Comparison of ENCODE assay signal across 9 mouse cellular contexts in the genomic region with DNA sequence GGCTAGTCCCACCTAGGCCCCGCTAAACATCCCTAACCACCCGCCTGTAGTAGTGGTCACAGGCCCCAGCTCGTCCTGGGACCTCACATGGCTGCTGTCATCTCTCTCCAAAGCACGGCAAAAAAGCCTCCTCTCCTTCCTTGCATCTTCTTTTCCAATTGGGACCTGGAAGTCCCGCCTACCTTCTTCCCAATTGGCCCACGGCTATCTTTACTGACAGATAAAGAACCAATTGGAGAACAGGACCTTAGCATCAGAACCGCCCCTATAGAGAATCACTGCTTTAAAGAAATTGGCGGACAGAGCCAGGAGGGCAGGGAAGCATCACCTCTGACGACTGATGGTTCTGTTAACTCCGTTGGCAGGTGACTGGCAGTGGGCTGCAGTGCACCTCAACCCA. TPM values are rescaled to one million over a fixed set of nuclear protein-coding genes. Genes with fewer than 3 reads are reported as not detected.
A peak's percentile ranks its signal among the peaks of the same experiment; 100 is the strongest.
DNase-seq lines count a peak whose midpoint lies in the region; ATAC-seq and TF ChIP-seq lines count a peak whose summit lies in the region.
"Had no signal": no experiment of that assay in that cellular context is flagged by ENCODE, and none has a peak within 500 bp of the region (broad histone marks: within the 10 kb centered on the region; RNA-seq: fewer than 3 reads in every experiment).

No protein-coding gene starts in this region.

- 25% methylated on average over 10 of the region's 10 CpGs for WGBS in forebrain, postnatal 0 days

- TF ChIP-seq CTCF in left cerebral cortex, adult 2 months (IDR thresholded peaks at IDR 0.05): no peak
- no peak for TF ChIP-seq CTCF in forebrain, postnatal 0 days (IDR thresholded peaks at IDR 0.05; ENCODE audit: low read depth)

- peak; percentile 21 to 47 for DNase-seq in left cerebral cortex, postnatal 14 days (ENCODE audit: low spot score in 2 of 2)
- DNase-seq in left cerebral cortex, adult 2 months (ENCODE audit: extremely low spot score in 1 of 2, low spot score in 2 of 2): no peak
- DNase-seq in adrenal gland, postnatal 14 days: peak; percentile 70
- no peak for DNase-seq in forebrain, postnatal 0 days
- DNase-seq in lung, postnatal 4 days: peak; percentile 30 to 51
- no peak for DNase-seq in ovary, postnatal 14 days (ENCODE audit: low spot score)
- no peak for DNase-seq in thymus, postnatal 14 days

- ATAC-seq in forebrain, postnatal 0 days: peak; percentile 69
- ATAC-seq in megakaryocyte progenitor cell, adult 5-6 weeks (replicated peaks; ENCODE audit: poor library complexity): no peak

- no peaks in the 10 kb centered on the region for H3K4me1 ChIP-seq in forebrain, postnatal 0 days (ENCODE audit: insufficient read depth)

- no peak overlapping the region for H3K9ac ChIP-seq in forebrain, postnatal 0 days

- H3K27me3 ChIP-seq in forebrain, postnatal 0 days (ENCODE audit: insufficient read depth, low read length): no peaks in the 10 kb centered on the region

- H3K27ac ChIP-seq in left cerebral cortex, adult 2 months: no peak overlapping the region
- no peak overlapping the region for H3K27ac ChIP-seq in forebrain, postnatal 0 days (ENCODE audit: low read depth, low read length)

- no peaks in the 10 kb centered on the region for H3K36me3 ChIP-seq in forebrain, postnatal 0 days (ENCODE audit: insufficient read depth)

- H3K4me3 ChIP-seq in left cerebral cortex, adult 2 months: no peak overlapping the region
- H3K4me3 ChIP-seq in forebrain, postnatal 0 days (ENCODE audit: low read depth, low read length): no peak overlapping the region

- no peaks in the 10 kb centered on the region for H3K9me3 ChIP-seq in forebrain, postnatal 0 days (ENCODE audit: low read length)

- no peak overlapping the region for H3K4me2 ChIP-seq in forebrain, postnatal 0 days (ENCODE audit: low read depth)

- intact Hi-C loops in left cerebral cortex, postnatal 14 days (cut with DNase I): no loop called here
- intact Hi-C loops in left cerebral cortex, adult 2 months (cut with DNase I): no loop called here

RNA-seq across cellular contexts. Expression of gene Sparc, which starts 30.5 kb away (rescaled TPM):
- total RNA-seq in left cerebral cortex, postnatal 14 days (2021): 100 to 1,000 TPM; 371 to 390 TPM
- total RNA-seq in left cerebral cortex, adult 2 months (2021): 100 to 1,000 TPM; 177 to 202 TPM
- 2,357 and 2,456 TPM in 2 replicates for total RNA-seq in adrenal gland, postnatal 14 days (2021)
- 180 and 264 TPM in 2 replicates for total RNA-seq in forebrain, postnatal 0 days (2014; rRNA removed)
- polyA plus RNA-seq in forebrain, postnatal 0 days (2015; fragmentation: Nextera tagmentation; extraction: Ambion mirVana): 437 and 510 TPM in 2 replicates
- total RNA-seq in megakaryocyte progenitor cell, adult 5-6 weeks (2015): not detected in 2 replicates
- total RNA-seq in megakaryocyte progenitor cell, adult 5-6 weeks (2017): not detected in 2 replicates

RNA-seq across cellular contexts. Expression of gene Fat2, which starts 56.1 kb away (rescaled TPM):
- 1 to 10 TPM in 1 of 2 experiments, under 1 TPM in 1; 0.51 to 1.3 TPM for total RNA-seq in left cerebral cortex, postnatal 14 days (2021)
- under 1 TPM; 0.26 to 0.29 TPM for total RNA-seq in left cerebral cortex, adult 2 months (2021)
- 0.11 and 0.56 TPM in 2 replicates for total RNA-seq in adrenal gland, postnatal 14 days (2021)
- 0.38 and 0.52 TPM in 2 replicates for total RNA-seq in forebrain, postnatal 0 days (2014; rRNA removed)
- polyA plus RNA-seq in forebrain, postnatal 0 days (2015; fragmentation: Nextera tagmentation; extraction: Ambion mirVana): 0.01 and 0.06 TPM in 2 replicates
- not detected in 2 replicates for total RNA-seq in megakaryocyte progenitor cell, adult 5-6 weeks (2015)
- total RNA-seq in megakaryocyte progenitor cell, adult 5-6 weeks (2017): not detected in 2 replicates
- polyA plus RNA-seq: heart, embryonic 14.5 days had no signal

Comparison
In these comparisons a context has a peak if more than half of its experiments do, and no peak if none do; other contexts are left out.
1. DNase-seq: peak in left cerebral cortex, postnatal 14 days (2 of 2), adrenal gland, postnatal 14 days (single experiment) and lung, postnatal 4 days (2 of 2); none in left cerebral cortex, adult 2 months (0 of 2), forebrain, postnatal 0 days (single experiment), ovary, postnatal 14 days (single experiment) and thymus, postnatal 14 days (single experiment).
2. RNA of gene Sparc, which starts 30.5 kb away (total RNA-seq): 2,357 to 2,456 TPM in adrenal gland, postnatal 14 days, 371 to 390 TPM in left cerebral cortex, postnatal 14 days, 180 to 264 TPM in forebrain, postnatal 0 days and 177 to 202 TPM in left cerebral cortex, adult 2 months; not detected in megakaryocyte progenitor cell, adult 5-6 weeks; every median in the first group is over 100 times any median in the second.